Mouse (Mus musculus) G1E (cell line): ENCODE measurements around the gene Mdm2.

Experiments used
- CTCF ChIP-seq: IDR thresholded peaks from 2 replicates; pipeline ENCODE4 v1.5.1; 2012; ENCODE audit warnings: low read depth, low read length, inconsistent platforms, mixed read lengths
- GATA1 ChIP-seq: IDR thresholded peaks from 2 replicates; pipeline ENCODE4 v1.6.1; 2012; ENCODE audit warnings: borderline replicate concordance, low read length, inconsistent platforms, mixed read lengths
- TAL1 ChIP-seq: conservative IDR thresholded peaks from 2 replicates; pipeline ENCODE4 v1.6.1; 2012; ENCODE audit warnings: low read depth, low read length, inconsistent platforms, mixed read lengths

DNA sequence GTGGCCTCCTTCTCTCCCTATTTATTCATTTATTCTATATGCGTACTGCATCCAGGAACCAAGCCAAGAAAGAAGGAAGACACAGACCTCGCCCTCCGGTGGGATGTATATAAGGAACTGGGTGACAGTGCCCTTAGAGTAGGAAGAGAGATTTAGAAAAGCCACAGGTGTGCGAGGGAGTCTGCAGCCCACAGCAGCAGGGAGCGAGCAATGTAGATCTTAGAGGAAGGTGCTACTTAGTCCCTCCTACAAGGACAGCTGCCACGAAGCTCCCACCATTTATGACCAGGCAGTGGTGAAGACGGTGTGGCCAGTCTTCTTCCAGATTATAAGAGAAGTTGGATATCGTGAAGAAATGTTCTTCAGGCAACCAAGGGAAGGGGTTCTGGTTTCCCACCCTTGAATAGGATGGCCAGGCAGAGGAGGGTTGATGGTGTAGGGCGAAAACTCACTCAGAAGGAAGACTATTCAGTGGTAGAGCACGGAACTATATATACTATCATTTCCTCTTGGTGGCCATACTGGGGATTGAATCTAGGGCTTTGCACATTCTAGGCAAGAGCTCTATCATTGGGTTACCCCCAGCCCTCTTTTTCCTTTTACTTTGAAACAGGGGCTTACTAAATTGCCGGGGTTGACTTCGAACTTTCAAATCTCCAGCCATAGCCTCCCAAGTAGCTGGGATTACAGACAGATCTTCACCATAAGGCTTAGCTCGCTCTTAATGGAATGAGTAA, 38.5 kb downstream of the Mdm2 start:
- TF ChIP-seq CTCF (no peak), TAL1 (no peak), GATA1 (no peak)
